Comparison of ENCODE assay signal across 8 mouse cellular contexts in genomic region chr13:112463337-112463802, GRCm38 (mm10). TPM values are rescaled to one million over a fixed set of nuclear protein-coding genes. Genes with fewer than 3 reads are reported as not detected.
DNase-seq lines count a peak whose midpoint lies in the region; ATAC-seq and TF ChIP-seq lines count a peak whose summit lies in the region.

No protein-coding gene starts in this region.

- peak overlapping the region; percentile 92 for H3K27ac ChIP-seq in layer of hippocampus, adult 2 months
- peak overlapping the region; percentile 92 for H3K27ac ChIP-seq in cortical plate, adult 2 months (ENCODE audit: insufficient read depth, low read length)
- peak overlapping the region; percentile 90 for H3K27ac ChIP-seq in intestine, embryonic 14.5 days (ENCODE audit: low read depth)

- no peaks in the 10 kb centered on the region for H3K9me3 ChIP-seq in intestine, embryonic 14.5 days (ENCODE audit: control insufficient read depth, low read length)

- no peak for DNase-seq in layer of hippocampus, adult 2 months (ENCODE audit: low spot score in 2 of 2)
- DNase-seq in layer of hippocampus, adult 9-11 months: no peak
- DNase-seq in intestine, embryonic 14.5 days (ENCODE audit: low spot score): no peak
- no peak for DNase-seq in left cerebral cortex, postnatal 10 days (ENCODE audit: extremely low spot score in 1 of 2, low spot score in 2 of 2)
- DNase-seq in spleen, postnatal 36 days (ENCODE audit: low spot score in 2 of 2): no peak
- DNase-seq in gastrocnemius, postnatal 14 days: no peak

- H3K36me3 ChIP-seq in intestine, embryonic 14.5 days (ENCODE audit: control insufficient read depth, insufficient read depth, low read length): no peaks in the 10 kb centered on the region
- H3K36me3 ChIP-seq in myocyte (ENCODE audit: control insufficient read depth, insufficient read depth): peaks cover 2% of the 10 kb centered on the region

- peaks cover 2% of the 10 kb centered on the region for H3K4me1 ChIP-seq in cortical plate, adult 2 months (ENCODE audit: control insufficient read depth, insufficient read depth, low read length)
- peaks cover 21% of the 10 kb centered on the region for H3K4me1 ChIP-seq in intestine, embryonic 14.5 days (replicated peaks; ENCODE audit: control insufficient read depth, insufficient read depth, low read length)

- peaks cover 42% of the 10 kb centered on the region for H3K79me2 ChIP-seq in myocyte (ENCODE audit: control insufficient read depth, insufficient read depth)

- TF ChIP-seq POLR2A in cortical plate, adult 2 months (IDR thresholded peaks at IDR 0.05; ENCODE audit: extremely low read depth, insufficient read depth, low read length): no peak
- TF ChIP-seq POLR2A in myocyte (IDR thresholded peaks at IDR 0.05; ENCODE audit: insufficient read length, low read depth): no peak

- peak; percentile 82 for ATAC-seq in intestine, embryonic 14.5 days (replicated peaks; ENCODE audit: low FRiP score, low TSS enrichment, low read depth)

- TF ChIP-seq CTCF in layer of hippocampus, adult 2 months (conservative IDR thresholded peaks at IDR 0.05): no peak
- TF ChIP-seq CTCF in cortical plate, adult 2 months (IDR thresholded peaks at IDR 0.05; ENCODE audit: extremely low read depth, insufficient read depth, low read length): no peak

- intact Hi-C loops in left cerebral cortex, postnatal 10 days (cut with DNase I): no loop called here
- intact Hi-C loops in gastrocnemius, postnatal 14 days (cut with DNase I; ENCODE audit: low total_unique reads): no loop called here

- peak overlapping the region; percentile 91 for H3K4me3 ChIP-seq in layer of hippocampus, adult 2 months
- H3K4me3 ChIP-seq in cortical plate, adult 2 months (ENCODE audit: insufficient read depth, low read length): peak overlapping the region; percentile 79
- H3K4me3 ChIP-seq in intestine, embryonic 14.5 days (ENCODE audit: low read depth, low read length): peak overlapping the region; percentile 90
- H3K4me3 ChIP-seq in myocyte: peak overlapping the region; percentile 69

- peak overlapping the region; percentile 78 for H3K4me2 ChIP-seq in intestine, embryonic 14.5 days (ENCODE audit: low read length)
- H3K4me2 ChIP-seq in myocyte (ENCODE audit: low read depth): peak overlapping the region; percentile 78

- peak overlapping the region; percentile 62 for H3ac ChIP-seq in myocyte (ENCODE audit: control insufficient read depth, insufficient read length)

- no peaks in the 10 kb centered on the region for H3K27me3 ChIP-seq in intestine, embryonic 14.5 days (replicated peaks; ENCODE audit: control insufficient read depth, insufficient read depth, low read length)
- no peaks in the 10 kb centered on the region for H3K27me3 ChIP-seq in myocyte (ENCODE audit: control insufficient read depth, insufficient read depth, insufficient read length)

- H3K9ac ChIP-seq in intestine, embryonic 14.5 days (ENCODE audit: low read length): peak overlapping the region; percentile 94

- 4% methylated on average over 17 of the region's 17 CpGs for WGBS in intestine, embryonic 14.5 days

TF ChIP-seq in myocyte, 11 proteins besides CTCF, POLR2A, EP300 and RAD21:
- TF ChIP-seq POLR2AphosphoS2 (IDR thresholded peaks at IDR 0.05; ENCODE audit: insufficient read length, low read depth): no peak
- TF ChIP-seq MAX (IDR thresholded peaks at IDR 0.05; ENCODE audit: low read depth): no peak
- TF ChIP-seq TCF12 (IDR thresholded peaks at IDR 0.05; ENCODE audit: insufficient read depth, poor library complexity, severe bottlenecking): no peak

RNA-seq across cellular contexts. Expression of gene Il6st, which starts 0.5 kb away (rescaled TPM):
- total RNA-seq in layer of hippocampus, adult 2 months (2021): 10 to 100 TPM; 73.0 to 76.5 TPM
- polyA plus RNA-seq in cortical plate, adult 2 months (2012; rRNA removed): 23.5 and 26.8 TPM in 2 replicates
- 46.2 and 46.5 TPM in 2 replicates for polyA plus RNA-seq in intestine, embryonic 14.5 days (2014; fragmentation: Nextera tagmentation; extraction: Ambion mirVana)
- 50.6 TPM for polyA plus RNA-seq in myocyte (2012; fragmentation: generic; extraction: Trizol)
- total RNA-seq in left cerebral cortex, postnatal 10 days (2021): 10 to 100 TPM; 76.1 to 84.1 TPM
- total RNA-seq in gastrocnemius, postnatal 14 days (2021): 100 to 1,000 TPM; 112 to 121 TPM
